Mouse (Mus musculus): ENCODE measurements around the gene Vmn2r32.
"Not testable (repeated sequence)": the region's sequence is repeated elsewhere in the genome, so short reads cannot be mapped to it uniquely, and the experiment has no call there.

The Vmn2r32 gene

GRCm38 (mm10) chr7:7479918-7480317 is at the start of gene Vmn2r32:
Vmn2r32 (minus strand) TSS chr7:7480018.
- not testable (repeated sequence) for DNase-seq (ENCODE audit: low spot score)
